Mouse (Mus musculus): Measurements from ENCODE around the gene Celf1.
"Not testable (repeated sequence)": the region's sequence is repeated elsewhere in the genome, so short reads cannot be mapped to it uniquely, and the experiment has no call there.

The Celf1 gene

DNA sequence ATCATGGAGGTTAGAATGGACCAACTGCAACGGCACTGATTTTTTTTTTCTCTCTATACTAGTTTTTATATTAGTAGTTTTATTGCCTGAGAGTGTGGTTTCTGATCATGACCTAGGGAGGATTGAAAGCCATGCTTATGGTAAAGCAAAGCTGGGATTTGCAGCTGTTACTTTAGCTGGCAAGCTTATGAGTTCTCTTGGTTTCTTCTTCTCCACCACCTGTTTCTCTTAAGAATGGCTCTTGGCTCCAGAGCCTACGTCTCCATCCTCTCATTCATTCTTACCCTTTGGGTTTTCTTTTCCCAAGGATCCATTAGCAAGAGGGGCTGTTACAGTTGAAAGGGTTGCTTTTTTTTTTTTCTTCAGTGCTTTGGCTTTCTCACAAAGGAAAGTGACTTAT lies 1.6 kb downstream of the Celf1 start:
- no peak for DNase-seq (ENCODE audit: low spot score)

DNA sequence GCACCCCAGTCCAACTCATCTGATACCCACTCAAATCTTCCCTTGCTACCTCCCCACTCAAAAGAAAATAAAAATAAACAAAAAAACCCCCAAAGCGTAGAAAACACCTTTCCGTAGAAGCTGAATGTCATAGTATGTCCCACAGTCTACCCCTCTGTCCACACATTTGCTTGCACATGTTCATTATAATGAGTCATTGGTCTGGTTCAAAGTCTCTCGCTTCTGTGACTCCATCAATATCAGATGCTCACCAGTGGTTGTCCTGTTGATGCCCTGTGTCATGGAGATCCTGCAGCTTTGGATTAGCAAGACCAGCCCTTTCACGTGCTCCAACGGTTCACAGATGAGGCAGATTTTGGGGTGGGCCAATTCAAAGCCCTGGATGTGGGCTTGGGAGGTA lies 10.0 kb downstream of the Celf1 start:
- DNase-seq (ENCODE audit: low spot score), result no peak

DNA sequence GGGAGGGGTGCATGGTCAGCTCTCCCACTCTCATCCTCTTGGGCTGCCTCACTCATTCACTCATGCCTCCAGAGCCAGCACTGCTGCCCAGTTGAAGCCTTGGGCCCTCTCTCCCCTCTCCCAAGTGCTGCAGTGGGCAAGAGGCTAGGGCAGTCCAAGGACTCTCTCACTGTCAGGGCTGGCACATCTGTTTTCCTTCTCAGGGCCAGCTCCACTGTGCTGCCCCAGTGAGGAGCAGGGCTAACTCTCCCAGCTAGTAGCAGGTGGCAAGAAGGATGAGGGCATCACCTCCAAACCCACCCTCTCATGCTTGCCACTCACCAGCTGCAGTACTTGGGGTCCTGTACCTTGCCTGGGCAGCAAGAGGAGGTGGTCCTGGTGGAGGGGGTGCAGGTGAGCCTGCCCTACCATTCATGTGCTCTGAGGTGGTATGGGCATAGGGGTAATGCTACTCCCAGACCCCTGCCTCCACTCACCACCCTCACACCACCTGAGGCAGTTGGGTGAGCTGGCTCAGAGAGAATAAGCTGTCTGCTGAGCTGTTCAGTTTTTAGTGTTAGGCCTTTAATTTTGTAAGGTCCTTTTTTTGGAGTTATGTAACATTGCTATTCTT lies 10.5 kb downstream of the Celf1 start:
- DNase-seq (ENCODE audit: low spot score), result no peak

DNA sequence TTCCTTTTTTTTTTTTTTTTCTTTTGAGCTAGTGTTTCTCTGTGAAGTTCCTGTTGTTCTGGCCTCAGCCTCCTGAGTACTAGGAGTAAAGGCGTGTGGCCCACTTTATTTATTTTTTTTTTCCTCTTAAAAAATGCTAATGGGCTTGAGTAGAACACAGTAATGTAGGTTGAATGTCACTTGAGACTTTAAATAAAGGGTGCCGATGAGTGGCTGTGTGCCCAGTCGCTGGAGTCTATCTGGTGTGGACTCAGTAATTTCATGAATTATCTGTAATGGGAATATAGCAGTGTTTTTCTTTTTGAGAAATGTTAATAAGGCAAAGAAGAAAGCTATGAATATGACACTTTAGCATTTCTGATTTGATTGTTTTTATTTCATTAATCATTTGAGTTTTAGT lies 13.3 kb downstream of the Celf1 start:
- DNase-seq (ENCODE audit: low spot score), result no peak

DNA sequence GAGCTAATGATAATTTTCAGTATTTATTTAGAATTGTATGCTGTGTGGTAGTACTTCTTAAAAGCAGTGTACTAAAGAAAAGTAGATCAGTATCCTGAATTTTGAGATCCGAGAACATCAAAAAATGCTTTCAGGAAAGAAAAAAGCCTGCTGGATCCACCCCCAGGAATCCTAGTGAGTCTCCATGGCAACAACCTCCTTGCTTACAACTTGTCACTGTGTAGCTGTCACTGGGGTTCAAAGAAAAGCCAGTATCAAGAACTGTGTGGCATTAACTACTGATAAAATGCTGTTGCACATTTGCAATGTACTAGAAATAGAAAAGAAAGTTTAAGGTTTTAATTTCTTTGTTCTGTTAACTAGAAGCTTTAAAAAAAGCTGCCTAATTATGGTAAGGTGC lies 15.9 kb downstream of the Celf1 start:
- no peak for DNase-seq (ENCODE audit: low spot score)

DNA sequence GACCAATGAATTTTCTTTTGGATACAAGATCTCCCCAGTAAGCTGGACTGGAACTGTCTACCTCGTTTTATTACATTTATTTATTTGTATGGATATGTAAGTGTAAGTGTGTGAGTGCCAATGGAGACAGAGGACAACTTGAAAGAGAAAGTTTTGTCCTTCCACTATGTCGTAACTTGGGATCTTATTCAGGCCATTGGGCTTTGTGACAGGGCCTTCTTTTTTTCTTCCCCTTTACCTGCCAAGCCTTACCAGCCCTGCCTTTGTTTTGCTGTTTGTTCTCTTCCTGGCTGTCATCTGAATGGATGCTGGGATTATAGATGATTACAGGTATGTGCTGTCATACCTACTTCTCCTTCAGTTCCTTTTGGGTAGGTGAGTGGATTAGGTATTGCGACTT lies 18.7 kb downstream of the Celf1 start:
- DNase-seq (ENCODE audit: low spot score), result no peak

DNA sequence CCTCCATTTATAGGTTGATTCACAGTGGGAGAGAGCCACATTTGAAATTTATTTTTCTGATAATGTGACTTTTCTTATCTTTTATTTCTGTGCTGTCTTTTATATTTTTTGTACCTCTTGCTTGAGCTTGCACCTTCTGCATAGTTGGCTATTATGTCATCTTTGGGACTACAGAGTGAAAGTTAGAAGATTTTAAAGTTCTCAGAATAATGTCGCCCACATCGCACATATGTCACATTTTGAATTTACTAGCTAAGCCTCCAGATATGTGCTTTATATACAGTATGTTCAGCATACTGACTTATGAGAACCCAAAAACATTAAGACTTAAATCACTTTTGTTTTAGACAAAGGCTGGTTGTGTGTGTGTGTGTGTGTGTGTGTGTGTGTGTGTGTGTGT lies 19.8 kb downstream of the Celf1 start:
- no peak for DNase-seq (ENCODE audit: low spot score)

DNA sequence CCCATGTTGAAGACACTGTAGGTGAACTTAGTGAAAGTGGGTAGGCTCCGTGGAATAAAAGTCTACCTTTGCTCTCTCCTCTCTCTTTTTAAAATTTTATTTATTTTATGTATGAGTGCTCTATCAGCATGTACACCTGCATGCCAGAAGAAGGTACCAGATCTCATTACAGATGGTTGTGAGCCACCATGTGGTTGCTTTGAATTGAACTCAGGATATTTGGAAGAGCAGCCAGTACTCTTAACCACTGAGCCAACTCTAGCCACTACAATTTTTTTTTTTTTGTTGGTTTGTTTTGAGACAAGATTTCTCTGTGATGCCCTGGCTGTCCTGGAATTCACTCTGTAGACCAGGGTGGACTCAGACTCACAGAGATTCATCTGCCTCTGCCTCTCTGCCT lies 23.1 kb downstream of the Celf1 start:
- no peak for DNase-seq (ENCODE audit: low spot score)

DNA sequence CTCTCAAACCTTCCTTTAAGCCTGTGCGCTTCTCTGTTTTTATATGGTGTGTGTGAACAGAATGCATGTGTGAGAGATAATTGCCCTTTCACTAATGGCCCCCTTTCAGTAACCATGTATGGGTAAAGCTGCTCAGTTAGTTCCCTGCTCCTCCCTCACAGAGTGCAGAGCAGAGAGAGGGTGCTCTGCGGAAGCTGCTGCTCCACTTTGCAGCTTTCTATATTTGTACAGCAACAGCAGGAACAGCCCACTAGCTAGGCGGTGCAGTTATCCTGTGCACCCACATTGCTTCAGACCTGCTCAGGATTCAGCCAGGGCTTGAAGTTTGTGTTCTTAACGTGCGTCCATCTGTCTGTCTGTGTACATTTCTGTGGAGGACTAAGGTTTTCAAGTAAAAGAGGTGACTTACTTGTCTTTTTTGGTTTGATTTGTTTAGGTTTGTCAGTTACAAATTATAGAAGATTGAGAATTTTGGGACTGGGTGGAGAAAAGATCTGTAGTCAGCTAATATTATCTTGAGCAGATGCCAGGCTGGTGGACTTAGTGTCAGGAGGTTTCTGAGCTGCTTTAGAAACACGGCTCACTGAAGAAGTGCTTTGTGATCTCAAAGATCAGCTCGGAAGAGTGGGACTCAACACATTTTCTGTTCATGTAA lies 24.8 kb downstream of the Celf1 start:
- DNase-seq (ENCODE audit: low spot score), result no peak

DNA sequence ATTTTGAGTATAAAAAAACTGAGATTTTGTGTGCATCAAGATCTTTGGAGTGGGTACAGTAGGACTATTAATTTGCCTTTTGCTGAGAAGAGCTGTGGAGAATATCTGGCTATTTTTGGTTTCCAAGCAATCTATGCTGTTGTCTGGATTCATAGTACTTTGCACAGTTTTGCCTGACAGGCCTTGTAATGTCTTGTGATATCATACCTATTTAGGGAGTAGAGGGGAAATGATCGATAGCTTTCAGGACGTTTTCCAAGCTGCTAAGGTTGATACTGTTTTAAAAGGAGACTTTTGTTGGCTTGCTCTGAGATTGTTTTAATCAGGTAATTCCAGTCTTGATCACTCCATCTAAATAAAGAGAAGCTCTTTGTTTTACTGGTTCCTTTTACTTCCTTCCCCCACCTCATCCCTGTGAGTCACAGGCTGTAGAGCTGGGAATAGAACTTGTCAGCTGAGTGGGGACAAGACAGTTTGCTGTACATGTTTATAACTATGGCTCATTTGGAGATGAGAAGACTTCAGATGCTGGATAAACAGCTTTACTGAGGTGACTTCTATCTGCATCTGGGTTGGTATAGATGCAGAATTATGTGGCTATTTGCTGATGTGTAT lies 25.4 kb downstream of the Celf1 start:
- no peak for DNase-seq (ENCODE audit: low spot score)

DNA sequence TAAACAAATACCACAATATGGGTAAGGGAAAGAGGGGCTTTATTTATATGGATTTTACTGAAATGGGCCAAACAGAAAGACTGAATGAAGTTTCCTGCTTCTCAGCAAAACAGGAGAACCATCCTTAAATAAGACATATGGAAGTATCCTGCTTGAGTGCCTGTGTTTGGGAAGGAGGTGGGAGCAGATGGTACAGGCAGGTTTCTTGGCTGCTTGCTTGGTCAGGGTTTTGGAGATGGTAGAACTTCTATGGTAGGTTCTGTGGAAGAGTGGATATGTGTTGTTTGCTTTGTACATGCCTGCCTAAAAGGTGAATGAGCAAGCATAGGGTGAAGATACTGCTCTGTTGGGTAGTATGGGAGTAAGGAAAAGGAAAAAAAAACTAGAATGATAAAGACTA lies 30.4 kb downstream of the Celf1 start:
- DNase-seq (ENCODE audit: low spot score), result no peak

DNA sequence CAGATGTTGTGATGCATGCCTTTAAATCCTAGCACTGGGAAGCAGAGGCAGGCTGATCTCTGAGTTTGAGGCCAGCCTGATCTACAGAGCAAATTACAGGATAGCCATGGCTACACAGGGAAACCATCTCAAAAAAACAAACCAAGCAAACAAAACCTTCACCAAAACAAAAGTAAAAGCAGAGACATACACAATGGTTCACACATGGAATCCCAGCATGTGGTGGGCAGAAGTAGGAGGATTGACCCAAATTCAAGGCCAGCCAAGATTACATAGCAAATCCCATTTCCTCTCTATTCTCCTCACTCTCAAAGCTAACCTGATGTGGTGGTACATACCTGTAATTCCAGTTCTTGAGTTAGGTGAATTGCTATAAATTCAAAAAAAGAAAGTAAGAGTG lies 33.9 kb downstream of the Celf1 start:
- no peak for DNase-seq (ENCODE audit: low spot score)

DNA sequence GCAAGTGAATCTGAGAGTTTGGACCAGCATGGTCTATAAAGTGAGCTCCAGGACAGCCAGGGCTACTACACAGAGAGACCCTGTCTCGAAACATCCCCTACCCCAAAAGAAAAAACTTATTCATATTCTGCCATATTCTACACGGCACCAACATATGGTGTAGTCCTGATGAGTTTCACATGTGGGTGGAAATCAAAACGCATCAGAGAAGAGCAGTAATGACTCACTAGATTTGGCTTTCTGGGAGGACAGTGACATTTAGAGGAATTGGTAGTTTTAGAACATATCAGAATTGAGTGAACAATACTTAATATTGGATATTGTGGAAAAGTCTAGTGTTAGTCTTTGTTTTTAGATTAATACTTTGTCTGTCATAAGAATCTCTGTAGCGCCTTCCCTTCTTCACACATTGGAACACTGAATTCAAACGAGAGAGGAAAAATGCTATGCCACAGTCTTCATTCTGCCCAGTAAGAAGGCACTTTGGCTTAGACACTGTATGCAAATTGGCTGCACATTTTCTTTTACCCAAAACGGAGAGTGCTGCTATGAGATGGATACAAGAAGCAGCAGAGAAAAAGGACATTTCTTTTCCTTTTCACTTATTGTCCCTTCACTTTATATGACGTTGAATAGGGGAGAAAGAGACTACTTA lies 35.1 kb downstream of the Celf1 start:
- no peak for DNase-seq (ENCODE audit: low spot score)

DNA sequence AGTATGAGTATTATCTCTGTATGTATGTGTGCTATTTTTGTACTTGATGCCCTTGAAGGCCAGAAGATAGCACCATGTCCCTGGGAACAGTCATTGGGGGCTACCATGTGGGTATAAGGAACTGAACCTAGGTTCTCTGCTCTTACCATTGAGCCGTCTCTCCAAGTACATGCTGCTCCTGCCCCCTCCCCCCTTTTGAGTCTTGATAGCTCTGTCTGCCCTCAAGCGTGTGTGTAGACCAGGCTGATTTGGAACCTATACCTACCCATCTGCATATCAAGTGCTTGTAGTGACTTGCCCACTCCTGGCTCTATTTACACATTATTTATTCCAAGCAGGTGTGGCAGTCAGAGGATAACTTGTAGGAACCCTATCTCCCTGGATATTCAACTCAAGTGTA lies 36.4 kb downstream of the Celf1 start:
- DNase-seq (ENCODE audit: low spot score), result no peak

DNA sequence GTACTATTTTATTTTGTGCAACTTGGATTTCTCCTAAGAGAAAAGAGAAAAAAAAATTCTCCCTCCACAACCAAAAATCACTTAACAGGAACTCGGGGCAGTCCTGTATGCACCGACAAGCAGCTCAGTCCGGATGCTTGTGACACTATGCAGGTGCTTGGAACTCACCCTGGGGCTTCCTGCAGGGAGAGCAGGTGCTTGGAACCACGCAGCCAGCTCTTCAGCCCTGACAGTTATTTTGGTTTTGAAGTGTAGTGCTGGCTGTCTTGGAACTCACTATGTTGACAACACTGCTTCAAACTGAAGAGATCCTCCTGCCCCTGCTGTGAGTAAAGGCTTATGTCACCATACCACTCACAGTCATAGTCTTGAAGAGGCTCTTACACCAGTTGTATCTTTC lies 37.1 kb downstream of the Celf1 start:
- no peak for DNase-seq (ENCODE audit: low spot score)

DNA sequence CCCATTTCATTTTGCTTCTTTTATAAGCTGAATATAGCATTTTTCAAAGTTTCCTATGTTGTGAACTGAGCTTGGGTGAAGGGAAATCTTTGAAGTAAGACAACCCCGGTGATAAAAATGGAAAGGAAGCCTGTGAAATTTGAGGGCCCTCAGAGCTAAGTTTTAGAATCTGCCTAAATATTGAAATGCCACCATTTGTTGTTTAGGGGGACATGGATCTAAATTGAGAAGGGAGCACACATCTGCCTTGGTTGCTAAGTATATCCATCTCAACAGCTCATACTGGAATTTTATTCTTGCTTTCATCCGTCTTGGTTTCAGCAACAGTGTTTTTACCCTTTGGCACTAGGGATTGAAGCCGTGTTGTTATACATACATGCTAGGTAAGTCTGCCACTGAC lies 45.9 kb downstream of the Celf1 start:
- no peak for DNase-seq (ENCODE audit: low spot score)

DNA sequence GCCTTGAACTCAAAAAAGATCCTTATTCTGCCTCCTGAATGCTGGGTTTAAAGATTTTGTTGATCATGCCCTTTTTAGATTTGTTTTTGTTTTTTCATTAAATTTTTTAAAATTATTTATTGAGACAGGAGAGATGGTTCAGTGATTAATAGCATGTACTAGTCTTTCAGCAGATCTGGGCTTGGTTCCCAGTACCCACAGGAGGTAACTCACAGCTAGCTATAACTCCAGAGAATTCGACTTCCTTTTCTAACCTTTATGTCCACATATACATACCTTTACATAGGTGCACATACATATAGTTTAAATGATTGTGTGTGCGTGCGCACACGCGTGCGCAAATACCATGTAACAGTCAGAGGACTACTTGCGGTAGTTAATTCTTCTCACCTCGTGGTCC lies 68.4 kb downstream of the Celf1 start:
- DNase-seq (ENCODE audit: low spot score), result no peak

DNA sequence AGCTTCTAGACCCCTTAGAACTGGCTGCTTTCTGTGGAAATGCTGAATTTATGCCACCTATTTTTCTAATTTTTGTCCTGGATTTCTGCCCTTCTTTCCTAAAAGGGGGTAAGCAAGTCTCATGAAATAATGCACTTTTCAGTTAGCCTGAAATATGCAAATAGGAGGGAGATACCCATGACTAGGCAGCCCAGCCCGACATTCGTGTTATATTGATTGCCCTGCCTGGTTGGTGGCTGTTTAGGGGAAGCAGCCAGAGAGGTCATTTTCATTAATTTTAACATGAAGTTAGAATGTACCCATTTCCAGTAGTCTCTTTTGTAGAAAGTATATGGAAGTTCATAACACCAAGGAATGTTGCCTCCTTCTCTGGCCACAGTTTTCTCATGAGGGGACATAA lies 73.7 kb downstream of the Celf1 start:
- DNase-seq (ENCODE audit: low spot score), result no peak

DNA sequence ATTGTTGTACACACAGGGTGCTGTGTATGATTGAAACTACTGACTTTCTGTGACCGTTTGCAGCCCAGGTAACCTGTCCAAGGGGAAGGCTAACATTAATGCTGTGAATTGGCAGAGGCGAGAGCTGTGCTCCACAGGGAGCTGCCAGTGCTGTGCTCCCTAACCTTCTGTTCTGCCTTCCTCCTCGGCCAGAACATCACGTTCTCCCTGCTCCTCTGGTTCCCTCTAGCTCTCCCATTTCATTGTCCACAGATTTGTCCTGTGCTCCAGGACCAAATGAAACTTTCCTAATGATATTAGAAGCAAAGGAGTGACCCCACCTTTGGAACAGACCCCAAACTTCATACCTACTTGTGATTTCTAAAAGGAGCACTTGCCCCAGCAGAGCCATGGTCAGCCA lies 75.2 kb downstream of the Celf1 start:
- no peak for DNase-seq (ENCODE audit: low spot score)

DNA sequence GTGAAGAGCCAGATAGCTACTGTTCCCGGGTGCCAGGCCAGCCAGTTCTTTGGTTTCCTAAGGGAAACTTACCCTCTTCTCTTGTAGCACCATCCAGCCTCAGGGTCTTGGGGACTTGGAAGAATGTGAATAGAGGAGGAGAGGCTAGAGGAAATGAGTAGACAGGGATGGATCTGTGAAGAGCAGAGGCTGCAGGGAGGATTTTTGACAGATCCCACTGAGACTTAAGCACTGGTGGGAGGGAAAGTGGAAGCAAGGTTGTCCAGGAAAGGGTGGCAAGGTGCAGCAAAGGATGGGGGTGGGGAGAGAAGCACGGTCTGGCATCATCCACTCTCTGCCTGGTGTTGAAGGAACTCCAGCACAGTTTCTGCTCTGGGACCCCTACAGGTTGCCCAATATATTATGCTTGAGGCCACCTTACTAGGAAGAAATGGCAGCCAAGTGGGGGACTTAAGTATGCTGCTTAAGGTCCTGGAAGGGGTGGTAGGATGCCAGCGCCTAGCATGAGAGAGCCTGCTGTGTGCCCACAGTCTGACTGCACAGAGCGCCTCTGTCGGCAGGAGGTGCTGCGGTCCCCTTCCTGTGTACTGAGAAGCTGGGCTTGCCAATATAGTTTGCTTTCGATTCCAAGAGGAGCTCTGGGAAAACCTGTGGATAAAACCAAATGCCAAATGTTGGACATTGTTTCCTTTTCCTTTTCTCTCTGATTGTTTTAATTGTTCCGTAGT lies 78.0 kb downstream of the Celf1 start:
- no peak for DNase-seq (ENCODE audit: low spot score)

DNA sequence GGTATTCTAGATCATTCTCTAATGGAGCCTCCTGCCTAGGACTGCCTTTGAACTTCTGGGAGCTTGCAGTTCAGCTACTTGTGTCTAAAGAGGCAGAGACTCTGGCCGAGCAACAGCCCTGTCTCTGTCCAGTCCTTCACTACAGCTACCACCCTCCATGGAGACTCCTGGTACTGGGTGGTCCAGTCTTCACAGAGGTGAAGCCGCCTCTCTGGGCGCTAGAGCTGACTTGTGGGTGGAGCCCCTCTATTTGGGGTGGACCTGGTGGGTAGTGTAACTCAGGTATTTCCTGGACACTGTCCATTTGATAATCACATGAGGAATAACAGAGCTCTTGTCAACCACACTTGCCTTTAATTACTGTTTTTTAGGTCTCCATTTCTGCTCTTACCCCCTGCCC lies 79.7 kb downstream of the Celf1 start:
- no peak for DNase-seq (ENCODE audit: low spot score)

DNA sequence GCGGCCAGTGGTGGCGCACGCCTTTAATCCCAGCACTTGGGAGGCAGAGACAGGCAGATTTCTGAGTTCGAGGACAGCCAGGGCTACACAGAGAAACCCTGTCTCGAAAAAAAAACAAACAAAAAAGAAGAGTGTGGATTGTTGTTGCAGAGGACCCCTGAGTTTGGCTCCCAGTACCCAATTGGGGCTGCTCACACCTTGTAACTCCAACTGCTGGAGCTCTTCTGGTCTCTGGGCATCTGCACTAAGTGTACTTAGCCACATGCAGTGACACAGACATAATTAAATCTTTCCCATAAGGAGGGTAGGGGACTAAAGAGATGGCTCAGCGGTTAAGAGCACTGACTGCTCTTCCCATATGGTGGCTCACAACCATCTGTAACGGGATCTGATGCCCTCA lies 82.1 kb downstream of the Celf1 start:
- not testable (repeated sequence) for DNase-seq (ENCODE audit: low spot score)

DNA sequence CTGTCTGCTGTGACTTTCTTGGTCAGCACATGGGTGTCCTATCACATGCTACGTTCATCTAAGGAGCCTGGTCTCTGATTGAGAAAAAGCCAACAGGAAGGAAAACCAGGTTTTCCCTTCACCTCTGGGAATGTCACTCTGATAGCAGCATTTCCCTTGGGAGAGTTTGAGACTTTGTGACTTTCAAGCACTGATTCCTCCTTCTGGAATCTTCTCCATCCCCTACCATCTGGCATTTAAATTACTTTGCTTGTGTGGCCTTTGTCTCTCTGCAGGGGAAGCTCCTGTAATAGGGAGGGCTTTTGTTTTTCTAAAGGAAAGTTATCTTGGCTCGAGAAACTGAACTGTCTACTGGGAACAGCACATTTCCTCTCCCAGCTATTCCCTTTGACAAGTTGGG lies 82.9 kb downstream of the Celf1 start:
- no peak for DNase-seq (ENCODE audit: low spot score)

Measured in retina, embryonic 14.5 days (tissue).